8 mouse cellular contexts compared by ENCODE assay signal in genomic region chr19:32210099-32210449, GRCm38 (mm10).
DNase-seq lines count a peak whose midpoint lies in the region; ATAC-seq and TF ChIP-seq lines count a peak whose summit lies in the region.

No protein-coding gene starts in this region.

- 0 out of 2 replicates have a peak, but pooled peaks cover 3% of the 10 kb centered on the region for H3K27me3 ChIP-seq in hindbrain, embryonic 13.5 days
- no peaks in the 10 kb centered on the region for H3K27me3 ChIP-seq in liver, embryonic 14.5 days (ENCODE audit: control insufficient read depth, insufficient read depth, low read length)

- H3K4me3 ChIP-seq in hindbrain, embryonic 13.5 days = peak overlapping the region; percentile 32; the same call in 1 of the 2 replicates
- peak overlapping the region; percentile 59 to 79 for H3K4me3 ChIP-seq in liver, embryonic 14.5 days (ENCODE audit: insufficient read depth in 1 of 2, low read depth in 2 of 2, low read length in 2 of 2)

- TF ChIP-seq EP300 in liver, embryonic 14.5 days (IDR thresholded peaks at IDR 0.05; ENCODE audit: low read depth) = no peak

- H3K4me2 ChIP-seq in hindbrain, embryonic 13.5 days = peak overlapping the region; percentile 56
- peak overlapping the region; percentile 91 for H3K4me2 ChIP-seq in liver, embryonic 14.5 days (ENCODE audit: low read depth)

- TF ChIP-seq CTCF in liver, embryonic 14.5 days (IDR thresholded peaks at IDR 0.05; ENCODE audit: low read depth) = no peak

- 37% methylated on average over 5 of the region's 5 CpGs for WGBS in hindbrain, embryonic 13.5 days
- 11% methylated on average over 5 of the region's 5 CpGs for WGBS in liver, embryonic 14.5 days (ENCODE audit: insufficient replicate concordance)

- H3K27ac ChIP-seq in hindbrain, embryonic 13.5 days = no peak overlapping the region
- H3K27ac ChIP-seq in liver, embryonic 14.5 days = no peak overlapping the region

- H3K36me3 ChIP-seq in hindbrain, embryonic 13.5 days = no peaks in the 10 kb centered on the region
- H3K36me3 ChIP-seq in liver, embryonic 14.5 days (replicated peaks; ENCODE audit: control insufficient read depth, insufficient read depth, low read depth) = no peaks in the 10 kb centered on the region

- H3K9me3 ChIP-seq in hindbrain, embryonic 13.5 days = no peaks in the 10 kb centered on the region
- no peaks in the 10 kb centered on the region for H3K9me3 ChIP-seq in liver, embryonic 14.5 days (ENCODE audit: control insufficient read depth, low read length)

- DNase-seq in cerebellum, postnatal 10 days = peak; percentile 23 to 29
- no peak for DNase-seq in cerebellum, adult 9-11 months
- DNase-seq in liver, embryonic 14.5 days (ENCODE audit: low read depth in 3 of 3, low spot score in 3 of 3) = no peak
- peak; percentile 71 for DNase-seq in naive thymus-derived CD4-positive, alpha-beta T cell, adult 2 months (ENCODE audit: low read depth)
- no peak for DNase-seq in Muller cell, postnatal 12 days (ENCODE audit: inconsistent ontology term)
- DNase-seq in ovary, adult 18-20 months (ENCODE audit: low spot score) = no peak

- ATAC-seq in common myeloid progenitor, adult 5-6 weeks (replicated peaks; ENCODE audit: low read depth, poor library complexity, severe bottlenecking) = peak; percentile 24; the same call in 1 of the 2 replicates
- no peak for ATAC-seq in hindbrain, embryonic 13.5 days (ENCODE audit: low FRiP score)
- no peak for ATAC-seq in liver, embryonic 14.5 days (ENCODE audit: insufficient read depth)

- H3K9ac ChIP-seq in hindbrain, embryonic 13.5 days = no peak overlapping the region
- H3K9ac ChIP-seq in liver, embryonic 14.5 days (replicated peaks) = peak overlapping the region; percentile 68

- peaks cover 11% of the 10 kb centered on the region for H3K4me1 ChIP-seq in hindbrain, embryonic 13.5 days (replicated peaks)
- peaks cover 10 to 17% of the 10 kb centered on the region in 2 experiments for H3K4me1 ChIP-seq in liver, embryonic 14.5 days (replicated peaks; ENCODE audit: control insufficient read depth in 2 of 2, insufficient read depth in 2 of 2, low read length in 1 of 2)

Comparison
In these comparisons a context has a peak if more than half of its experiments do, and no peak if none do; other contexts are left out.
1. DNase-seq: peak in cerebellum, postnatal 10 days (2 of 2) and naive thymus-derived CD4-positive, alpha-beta T cell, adult 2 months (single experiment); none in cerebellum, adult 9-11 months (single experiment), liver, embryonic 14.5 days (0 of 3), Muller cell, postnatal 12 days (single experiment) and ovary, adult 18-20 months (single experiment).